Mouse (Mus musculus) midbrain, embryonic 16.5 days (tissue): ENCODE data around the gene Ccndbp1. TPM values are rescaled to one million over a fixed set of nuclear protein-coding genes. Genes with fewer than 3 reads are reported as not detected.

Source experiments
- ATAC-seq: fragments of 200-750 bp; cut with Nextera tagmentation; 2 replicates; pipeline ENCODE4 v1.8.0; 2017; ENCODE audit warnings: moderate TSS enrichment
- H3K27ac ChIP-seq: fragments of 300-500 bp; sonication (generic); 2 replicates; pipeline ENCODE4 v1.5.1; 2014; ENCODE audit warnings: mild to moderate bottlenecking, low read length, mixed read lengths
- H3K27me3 ChIP-seq: fragments of 300-500 bp; sonication (generic); 2 replicates; pipeline ENCODE4 v1.6.1; 2014; ENCODE audit warnings: low read depth, low read length, mixed read lengths; ENCODE audit not compliant: control insufficient read depth, insufficient read depth
- H3K36me3 ChIP-seq: fragments of 300-500 bp; sonication (generic); 2 replicates; pipeline ENCODE4 v1.6.1; 2014; ENCODE audit warnings: mild to moderate bottlenecking, low read length, moderate library complexity, mixed read lengths; ENCODE audit not compliant: control insufficient read depth, insufficient read depth
- H3K4me1 ChIP-seq: fragments of 300-500 bp; sonication (generic); 2 replicates; pipeline ENCODE4 v1.6.1; 2014; ENCODE audit warnings: mild to moderate bottlenecking, low read length, mixed read lengths; ENCODE audit not compliant: control insufficient read depth, insufficient read depth
- H3K4me2 ChIP-seq: fragments of 300-500 bp; sonication (generic); 2 replicates; pipeline ENCODE4 v1.6.1; 2014; ENCODE audit warnings: mild to moderate bottlenecking, low read length, mixed read lengths
- H3K4me3 ChIP-seq: fragments of 300-500 bp; sonication (generic); 2 replicates; pipeline ENCODE4 v1.5.1; 2014; ENCODE audit warnings: low read depth, mild to moderate bottlenecking, low read length, moderate library complexity, mixed read lengths
- H3K9ac ChIP-seq: fragments of 300-500 bp; sonication (generic); 2 replicates; pipeline ENCODE4 v1.6.1; 2014; ENCODE audit warnings: low read depth, low read length, mixed read lengths
- H3K9me3 ChIP-seq: fragments of 300-500 bp; sonication (generic); replicated peaks from 2 replicates; pipeline ENCODE4 v1.6.1; 2014; ENCODE audit warnings: mild to moderate bottlenecking, low read length, mixed read lengths; ENCODE audit not compliant: control insufficient read depth, poor library complexity, severe bottlenecking
- WGBS: fragments of 180-500 bp; shearing (Covaris S2); extraction: QIAGEN DNeasy Blood & Tissue Kit; methylation state at CpG from one replicate; pipeline ENCODE4 v1.1.7; 2014; 5-methylcytosine and 5-hydroxymethylcytosine counted together
- polyA plus RNA-seq: library from polyadenylated mRNA; unstranded; fragments of >200 nt; fragmentation: Nextera tagmentation; extraction: Ambion mirVana; gene quantifications from 2 replicates; pipeline ENCODE4 v1.2.1, GENCODE M21; 2015

Ccndbp1 gene
- 79.1 and 83.2 TPM in 2 replicates for polyA plus RNA-seq

DNA sequence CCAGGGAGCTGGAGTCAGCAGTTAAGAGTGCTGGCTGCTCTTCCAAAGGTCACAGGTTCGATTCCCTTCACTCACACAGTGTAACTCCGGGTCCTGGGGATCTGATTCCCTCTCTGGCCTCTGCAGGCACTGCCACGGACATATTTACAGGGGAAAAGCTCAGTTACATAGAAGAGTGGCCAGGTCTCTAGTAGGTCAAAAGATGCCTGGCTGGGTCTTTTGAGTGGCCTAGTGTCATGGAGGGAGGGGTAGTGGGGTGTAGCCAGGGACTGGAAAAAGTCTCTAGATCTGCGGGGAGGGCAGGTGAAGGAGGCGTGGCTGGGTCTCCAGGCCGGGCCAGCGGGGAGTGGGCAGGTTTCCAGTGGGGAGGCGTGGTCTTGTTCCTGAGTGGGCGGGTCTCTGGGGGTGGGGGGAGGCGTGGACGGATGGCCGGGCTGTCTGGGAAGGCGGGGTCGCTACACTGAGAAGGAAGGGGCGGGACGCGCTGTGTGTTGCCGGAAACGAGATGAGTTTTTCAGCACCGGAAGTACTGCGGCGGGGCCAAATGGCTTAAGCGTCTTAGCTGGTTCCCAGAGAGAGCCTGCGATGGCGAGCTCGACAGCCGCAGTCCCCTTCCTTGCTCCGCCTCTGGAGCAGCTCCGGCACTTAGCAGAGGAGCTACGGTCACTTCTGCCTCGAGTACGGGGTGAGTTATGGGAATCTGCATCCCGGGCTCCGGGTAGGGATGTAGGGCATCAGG is at the start of gene Ccndbp1:
Gene Ccndbp1 (plus strand): TSS at position 479 of the 739 bp plus-strand sequence.
- H3K27me3 ChIP-seq: no peaks in the 10 kb centered on the region
- peaks cover 12% of the 10 kb centered on the region for H3K4me1 ChIP-seq
- H3K4me3 ChIP-seq: peak within 1 kb of the TSS; percentile 79
- H3K9me3 ChIP-seq: no peaks in the 10 kb centered on the region
- WGBS: 3% methylated on average over 32 of the region's 34 CpGs
- peak within 1 kb of the TSS; percentile 66 for H3K27ac ChIP-seq
- ATAC-seq: peak; percentile 97
- H3K4me2 ChIP-seq: peak within 1 kb of the TSS; percentile 82
- H3K9ac ChIP-seq: peak within 1 kb of the TSS; percentile 82
- peaks cover 10% of the 10 kb centered on the region; the same call in 1 of the 2 replicates for H3K36me3 ChIP-seq

DNA sequence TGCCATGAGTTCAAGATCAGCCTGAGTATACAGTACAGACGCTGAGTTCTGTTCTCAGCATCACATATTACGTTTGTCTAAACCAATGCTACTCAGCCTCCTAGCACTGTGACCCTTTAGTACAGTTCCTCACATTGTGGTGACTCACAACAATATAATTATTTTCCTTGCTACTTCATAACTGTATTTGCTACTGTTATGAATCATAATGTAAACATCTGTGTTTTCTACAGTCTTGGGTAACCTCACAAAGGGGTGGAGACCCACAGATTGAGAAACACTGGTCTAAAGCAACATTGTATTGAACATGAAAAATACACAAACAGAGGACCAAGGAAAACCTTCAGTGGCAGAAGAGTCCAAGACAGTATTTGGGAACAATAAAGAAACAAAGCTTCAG is 48.8 kb upstream of the Ccndbp1 start:
- no peak overlapping the region for H3K9ac ChIP-seq
- 93% methylated on average over 2 of the region's 2 CpGs for WGBS
- ATAC-seq: no peak

DNA sequence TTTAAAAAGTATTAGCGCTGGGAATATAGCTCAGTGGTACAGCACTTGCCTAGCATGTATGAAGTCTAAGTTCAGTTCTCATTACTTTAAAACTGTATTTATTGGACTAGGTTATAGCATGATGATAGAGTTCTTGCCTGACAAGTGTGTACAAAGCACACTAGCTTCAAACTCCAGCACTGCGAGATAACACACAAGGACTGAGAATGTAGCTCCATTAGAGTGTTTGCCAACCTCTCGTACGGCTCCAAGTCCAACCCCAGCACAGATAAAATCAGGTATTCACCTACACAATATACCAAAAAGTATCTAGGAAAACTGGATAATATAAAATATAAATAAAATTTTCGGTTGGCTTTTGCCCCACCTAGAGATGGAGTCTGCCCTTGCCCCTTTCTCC is 48.4 kb upstream of the Ccndbp1 start:
- Histone ChIP-seq H3K27me3 (no peaks in the 10 kb centered on the region), H3K4me3 (no peak overlapping the region), H3K4me2 (no peak overlapping the region), H3K36me3 (0 out of 2 replicates have a peak, but pooled peaks cover 3% of the 10 kb centered on the region), H3K27ac (no peak overlapping the region), H3K9me3 (no peaks in the 10 kb centered on the region), H3K9ac (no peak overlapping the region), H3K4me1 (no peaks in the 10 kb centered on the region)
- 96% methylated on average over 5 of the region's 5 CpGs for WGBS
- ATAC-seq: no peak

More for the DNA sequence above, 48.8 kb upstream of the Ccndbp1 start:
- Histone ChIP-seq H3K9me3 (no peaks in the 10 kb centered on the region), H3K27me3 (no peaks in the 10 kb centered on the region), H3K4me2 (no peak overlapping the region), H3K36me3 (peaks cover 6% of the 10 kb centered on the region; the same call in 1 of the 2 replicates), H3K27ac (no peak overlapping the region), H3K4me3 (no peak overlapping the region), H3K4me1 (no peaks in the 10 kb centered on the region)

DNA sequence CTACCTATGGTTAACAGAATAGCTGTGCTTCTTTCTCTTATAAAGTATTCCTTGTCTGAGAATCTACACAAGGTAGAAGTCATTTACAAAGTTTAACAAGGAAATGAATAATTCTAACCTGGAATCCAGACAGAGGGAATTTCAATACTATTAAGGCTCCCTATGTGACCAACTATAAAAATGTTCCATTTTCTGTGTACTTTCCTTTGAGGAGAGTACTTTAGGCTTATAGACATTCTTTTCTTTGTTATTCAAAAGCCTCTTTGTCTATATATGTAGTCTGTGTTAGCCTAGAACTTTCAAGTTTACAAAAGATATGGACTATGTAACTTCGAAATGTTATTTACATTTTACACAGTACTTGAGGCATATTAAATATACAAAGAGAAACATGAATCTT is 47.9 kb upstream of the Ccndbp1 start:
- no peaks in the 10 kb centered on the region for H3K27me3 ChIP-seq
- H3K36me3 ChIP-seq: 0 out of 2 replicates have a peak, but pooled peaks cover 3% of the 10 kb centered on the region
- H3K4me2 ChIP-seq: no peak overlapping the region
- no peak overlapping the region for H3K27ac ChIP-seq
- no peak overlapping the region for H3K4me3 ChIP-seq
- no peaks in the 10 kb centered on the region for H3K4me1 ChIP-seq
- 93% methylated on average over 1 of the region's 1 CpGs for WGBS
- no peaks in the 10 kb centered on the region for H3K9me3 ChIP-seq
- ATAC-seq: no peak
- H3K9ac ChIP-seq: no peak overlapping the region

DNA sequence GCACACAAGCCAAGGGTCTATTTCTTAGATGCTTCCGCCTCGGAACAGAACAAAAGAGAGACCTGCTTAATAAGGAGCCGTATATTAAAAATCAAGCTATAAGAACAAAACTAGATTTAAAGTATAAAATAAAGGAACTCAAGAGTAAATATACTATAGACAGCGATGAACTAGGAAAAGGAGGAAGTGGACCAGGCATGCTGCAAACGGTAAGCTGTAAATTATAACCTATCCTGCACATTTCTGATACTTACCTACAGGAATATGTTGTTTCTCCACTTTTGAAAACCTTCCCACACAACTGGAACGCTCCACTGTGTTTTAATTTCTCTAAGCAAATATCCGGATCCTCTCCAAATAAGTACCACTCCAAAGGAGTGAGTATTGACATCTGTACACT is 45.1 kb upstream of the Ccndbp1 start:
- H3K27me3 ChIP-seq: no peaks in the 10 kb centered on the region
- H3K4me2 ChIP-seq: no peak overlapping the region
- H3K4me3 ChIP-seq: no peak overlapping the region
- 0 out of 2 replicates have a peak, but pooled peaks cover 3% of the 10 kb centered on the region for H3K36me3 ChIP-seq
- H3K27ac ChIP-seq: no peak overlapping the region
- peaks cover 5% of the 10 kb centered on the region for H3K4me1 ChIP-seq
- 94% methylated on average over 7 of the region's 7 CpGs for WGBS
- ATAC-seq: no peak
- H3K9ac ChIP-seq: no peak overlapping the region
- no peaks in the 10 kb centered on the region for H3K9me3 ChIP-seq

DNA sequence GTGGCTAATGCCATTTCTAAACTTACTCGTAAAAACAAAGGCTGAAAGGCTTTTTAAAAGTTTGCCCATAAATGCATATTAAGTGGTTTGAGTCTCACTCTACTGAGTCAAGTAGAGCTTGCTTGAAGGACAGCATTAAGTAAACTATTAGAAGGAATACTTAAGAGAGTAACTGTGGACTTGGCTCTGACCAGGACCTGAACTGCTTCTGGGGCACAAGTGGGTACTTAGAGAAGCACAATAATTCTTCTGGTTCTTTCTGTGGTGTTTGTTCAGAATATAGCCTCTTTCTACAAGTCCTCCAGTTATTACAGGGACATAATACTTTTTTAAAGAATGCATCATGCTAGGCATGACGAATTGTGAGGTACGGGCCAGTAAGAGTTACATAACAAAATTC is 42.7 kb upstream of the Ccndbp1 start:
- no peak overlapping the region for H3K4me2 ChIP-seq
- 91% methylated on average over 3 of the region's 3 CpGs for WGBS
- no peaks in the 10 kb centered on the region for H3K27me3 ChIP-seq
- no peaks in the 10 kb centered on the region for H3K36me3 ChIP-seq
- H3K4me3 ChIP-seq: no peak overlapping the region
- no peak for ATAC-seq
- H3K9me3 ChIP-seq: no peaks in the 10 kb centered on the region
- peaks cover 17% of the 10 kb centered on the region for H3K4me1 ChIP-seq
- H3K9ac ChIP-seq: no peak overlapping the region
- H3K27ac ChIP-seq: no peak overlapping the region

DNA sequence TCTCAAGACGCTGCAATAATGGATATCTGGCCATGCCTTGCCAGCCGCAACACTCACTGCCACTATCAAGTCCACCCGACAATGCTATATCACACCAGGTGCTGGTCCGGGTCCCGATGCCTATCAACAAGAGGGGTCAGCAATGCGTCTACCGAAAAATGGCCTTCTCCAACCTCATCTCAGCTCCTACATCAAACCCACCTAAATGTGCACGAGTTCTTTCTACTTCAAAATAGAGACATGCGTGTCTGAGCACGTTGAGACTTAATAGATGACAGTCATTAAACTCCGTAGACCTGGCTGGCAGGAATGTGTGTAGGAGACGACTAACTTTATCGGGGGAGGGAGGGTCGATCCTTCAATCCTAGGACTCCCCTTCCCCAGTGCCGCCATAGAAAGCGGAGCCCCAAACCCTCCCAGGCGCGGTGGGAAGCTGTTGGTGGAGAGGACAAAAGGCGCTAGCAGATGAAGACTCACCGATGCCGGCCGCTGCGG is 38.1 kb upstream of the Ccndbp1 start:
- peak; percentile 84 for ATAC-seq
- Histone ChIP-seq H3K9ac (peak overlapping the region; percentile 76), H3K27me3 (no peaks in the 10 kb centered on the region), H3K4me1 (peaks cover 22% of the 10 kb centered on the region), H3K36me3 (no peaks in the 10 kb centered on the region), H3K4me3 (peak overlapping the region; percentile 61), H3K4me2 (peak overlapping the region; percentile 70), H3K27ac (peak overlapping the region; percentile 88), H3K9me3 (no peaks in the 10 kb centered on the region)
- under 1% methylated on average over 19 of the region's 23 CpGs for WGBS

DNA sequence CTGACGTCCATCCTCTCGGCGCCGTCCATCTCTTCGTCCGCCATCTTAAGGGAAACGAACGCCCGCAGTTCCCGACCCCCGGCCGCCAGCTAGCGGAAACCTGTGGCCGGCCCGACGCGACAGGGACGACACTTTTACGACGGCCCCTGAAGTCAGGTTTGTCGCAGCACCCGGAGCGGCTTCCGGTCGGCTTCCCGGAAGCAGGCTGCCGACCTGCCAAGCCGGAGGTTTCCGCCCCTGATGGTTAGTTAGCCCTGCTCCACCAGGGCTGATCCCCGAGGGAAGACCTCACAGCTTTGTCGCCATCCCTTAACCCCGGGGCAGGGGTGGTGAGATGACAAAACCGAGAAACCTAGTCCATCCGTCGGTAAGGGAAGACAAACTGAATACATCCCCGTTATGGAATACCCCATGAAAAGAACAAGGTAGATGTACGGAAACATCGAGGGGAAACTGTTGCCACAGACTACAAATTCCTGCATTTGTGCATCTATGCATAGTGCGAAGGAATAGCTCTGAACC is 37.6 kb upstream of the Ccndbp1 start, which contains the start of gene Ubr1:
Gene Ubr1 (minus strand): TSS at position 157 of the 522 bp plus-strand sequence.
- H3K9me3 ChIP-seq: no peaks in the 10 kb centered on the region
- under 1% methylated on average over 39 of the region's 39 CpGs for WGBS

DNA sequence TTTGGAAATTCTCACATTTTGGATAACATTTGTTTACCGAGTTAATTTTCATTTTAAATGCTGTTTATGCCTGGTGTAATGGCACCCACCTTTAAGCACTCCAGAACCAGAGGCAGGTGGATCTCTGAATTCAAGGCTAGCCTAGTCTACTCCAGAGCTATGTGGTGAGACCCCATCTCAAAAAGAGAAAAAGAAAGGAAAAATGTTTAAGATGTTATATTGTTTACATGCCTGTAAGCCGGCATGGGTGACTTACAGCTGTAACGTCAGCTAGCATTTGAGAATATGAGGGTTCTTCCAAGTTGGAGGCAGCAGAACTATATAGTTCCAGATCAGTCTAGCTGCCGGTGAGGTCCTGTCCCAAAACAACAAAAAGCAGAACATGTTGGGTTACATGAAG is 36.4 kb upstream of the Ccndbp1 start:
- no peak overlapping the region for H3K9ac ChIP-seq
- H3K4me1 ChIP-seq: peaks cover 25% of the 10 kb centered on the region
- H3K4me2 ChIP-seq: no peak overlapping the region
- no peaks in the 10 kb centered on the region for H3K9me3 ChIP-seq
- no peaks in the 10 kb centered on the region for H3K36me3 ChIP-seq
- ATAC-seq: no peak
- H3K27ac ChIP-seq: no peak overlapping the region
- 91% methylated on average over 4 of the region's 4 CpGs for WGBS
- no peak overlapping the region for H3K4me3 ChIP-seq
- no peaks in the 10 kb centered on the region for H3K27me3 ChIP-seq

More for the DNA sequence above, 37.6 kb upstream of the Ccndbp1 start, which contains the start of gene Ubr1:
- H3K9ac ChIP-seq: peak within 1 kb of the TSS; percentile 76
- peak; percentile 94 for ATAC-seq
- peak within 1 kb of the TSS; percentile 70 for H3K4me2 ChIP-seq
- peak within 1 kb of the TSS; percentile 88 for H3K27ac ChIP-seq
- H3K4me1 ChIP-seq: peaks cover 22% of the 10 kb centered on the region
- no peaks in the 10 kb centered on the region for H3K27me3 ChIP-seq
- no peaks in the 10 kb centered on the region for H3K36me3 ChIP-seq
- H3K4me3 ChIP-seq: peak within 1 kb of the TSS; percentile 61
